Mouse (Mus musculus): ENCODE results near the gene Il17rd. TPM values are rescaled to one million over a fixed set of nuclear protein-coding genes. Genes with fewer than 3 reads are reported as not detected.

Il17rd gene
- total RNA-seq, 1 experiment = 28.2 TPM

GRCm38 (mm10) chr14:27122646-27123045 lies 83.9 kb downstream of the Il17rd start:
- in situ Hi-C loops (cut with MboI; ENCODE audit: low sequenced_read_pairs in 2 of 2, unreplicated experiment in 2 of 2) = no loop called here
- Histone ChIP-seq H3K27ac (ENCODE audit: insufficient read depth, low read depth, low read length, poor library complexity, severe bottlenecking) (no peak overlapping the region), H3K36me3 (ENCODE audit: control insufficient read depth, insufficient read depth, low read length, poor library complexity, severe bottlenecking) (no peaks in the 10 kb centered on the region), H3K4me1 (ENCODE audit: control insufficient read depth in 2 of 2, insufficient read depth in 2 of 2, low read length in 2 of 2, poor library complexity in 1 of 2) (peaks cover 0 to 9% of the 10 kb centered on the region in 2 experiments; a peak in 1 of 4 replicates), H3K4me3 (ENCODE audit: insufficient read depth in 1 of 2, low read depth in 1 of 2, low read length in 2 of 2, poor library complexity in 1 of 2, severe bottlenecking in 1 of 2) (no peak overlapping the region), H3K9ac (ENCODE audit: insufficient read depth, low read depth, low read length, poor library complexity, severe bottlenecking) (no peak overlapping the region), H3K9me3 (ENCODE audit: control insufficient read depth, insufficient read depth, low read depth, low read length) (no peaks in the 10 kb centered on the region)
- DNase-seq (ENCODE audit: low read depth, low spot score) = no peak
- no peak for TF ChIP-seq MAFK (IDR thresholded peaks at IDR 0.05; ENCODE audit: insufficient read depth, low read depth, low read length)
- no peak for TF ChIP-seq ZNF384 (IDR thresholded peaks at IDR 0.05; ENCODE audit: low read depth, low read length)
- TF ChIP-seq CHD2 (IDR thresholded peaks at IDR 0.05; ENCODE audit: low read depth, low read length) = no peak
- no peak for TF ChIP-seq HCFC1 (IDR thresholded peaks at IDR 0.05; ENCODE audit: borderline replicate concordance, insufficient read depth, low read length)
- no peak for TF ChIP-seq ZC3H11A (IDR thresholded peaks at IDR 0.05; ENCODE audit: borderline replicate concordance, low read depth, low read length)

GRCm38 (mm10) chr14:27123543-27123942 lies 84.8 kb downstream of the Il17rd start:
- Histone ChIP-seq H3K27ac (ENCODE audit: insufficient read depth, low read depth, low read length, poor library complexity, severe bottlenecking) (no peak overlapping the region), H3K4me1 (ENCODE audit: control insufficient read depth in 2 of 2, insufficient read depth in 2 of 2, low read length in 2 of 2, poor library complexity in 1 of 2) (peaks cover 0 to 9% of the 10 kb centered on the region in 2 experiments; a peak in 1 of 4 replicates)
- in situ Hi-C loops (cut with MboI; ENCODE audit: low sequenced_read_pairs in 2 of 2, unreplicated experiment in 2 of 2) = no loop called here

GRCm38 (mm10) chr14:27130031-27130430 lies 91.3 kb downstream of the Il17rd start:
- no peaks in the 10 kb centered on the region for H3K9me3 ChIP-seq (ENCODE audit: control insufficient read depth, insufficient read depth, low read depth, low read length)
- H3K27ac ChIP-seq (ENCODE audit: insufficient read depth, low read depth, low read length, poor library complexity, severe bottlenecking) = peak overlapping the region; percentile 38; the same call in 1 of the 2 replicates
- H3K36me3 ChIP-seq (ENCODE audit: control insufficient read depth, insufficient read depth, low read length, poor library complexity, severe bottlenecking) = no peaks in the 10 kb centered on the region
- no peak for DNase-seq (ENCODE audit: low read depth, low spot score)
- H3K4me1 ChIP-seq (ENCODE audit: control insufficient read depth in 2 of 2, insufficient read depth in 2 of 2, low read length in 2 of 2, poor library complexity in 1 of 2) = peaks cover 5 to 15% of the 10 kb centered on the region in 2 experiments; a peak in 2 of 4 replicates
- no peak overlapping the region for H3K9ac ChIP-seq (ENCODE audit: insufficient read depth, low read depth, low read length, poor library complexity, severe bottlenecking)
- H3K4me3 ChIP-seq (ENCODE audit: insufficient read depth in 1 of 2, low read depth in 1 of 2, low read length in 2 of 2, poor library complexity in 1 of 2, severe bottlenecking in 1 of 2) = no peak overlapping the region
- in situ Hi-C loops (cut with MboI; ENCODE audit: low sequenced_read_pairs in 2 of 2, unreplicated experiment in 2 of 2) = no loop called here
- no peak for TF ChIP-seq HCFC1 (IDR thresholded peaks at IDR 0.05; ENCODE audit: borderline replicate concordance, insufficient read depth, low read length)
- no peak for TF ChIP-seq ZC3H11A (IDR thresholded peaks at IDR 0.05; ENCODE audit: borderline replicate concordance, low read depth, low read length)
- no peak for TF ChIP-seq ZNF384 (IDR thresholded peaks at IDR 0.05; ENCODE audit: low read depth, low read length)
- no peak for TF ChIP-seq MAFK (IDR thresholded peaks at IDR 0.05; ENCODE audit: insufficient read depth, low read depth, low read length)
- TF ChIP-seq CHD2 (IDR thresholded peaks at IDR 0.05; ENCODE audit: low read depth, low read length) = no peak

More at GRCm38 (mm10) chr14:27123543-27123942, 84.8 kb downstream of the Il17rd start:
- TF ChIP-seq HCFC1 (IDR thresholded peaks at IDR 0.05; ENCODE audit: borderline replicate concordance, insufficient read depth, low read length) = no peak
- no peak for TF ChIP-seq ZC3H11A (IDR thresholded peaks at IDR 0.05; ENCODE audit: borderline replicate concordance, low read depth, low read length)
- TF ChIP-seq ZNF384 (IDR thresholded peaks at IDR 0.05; ENCODE audit: low read depth, low read length) = no peak
- TF ChIP-seq MAFK (IDR thresholded peaks at IDR 0.05; ENCODE audit: insufficient read depth, low read depth, low read length) = no peak
- no peak for TF ChIP-seq CHD2 (IDR thresholded peaks at IDR 0.05; ENCODE audit: low read depth, low read length)
- H3K9ac ChIP-seq (ENCODE audit: insufficient read depth, low read depth, low read length, poor library complexity, severe bottlenecking) = no peak overlapping the region
- H3K36me3 ChIP-seq (ENCODE audit: control insufficient read depth, insufficient read depth, low read length, poor library complexity, severe bottlenecking) = no peaks in the 10 kb centered on the region
- DNase-seq (ENCODE audit: low read depth, low spot score) = no peak
- H3K9me3 ChIP-seq (ENCODE audit: control insufficient read depth, insufficient read depth, low read depth, low read length) = no peaks in the 10 kb centered on the region
- H3K4me3 ChIP-seq (ENCODE audit: insufficient read depth in 1 of 2, low read depth in 1 of 2, low read length in 2 of 2, poor library complexity in 1 of 2, severe bottlenecking in 1 of 2) = no peak overlapping the region

- TF ChIP-seq ZNF384 (IDR thresholded peaks at IDR 0.05; ENCODE audit: low read depth, low read length) (no peak), CHD2 (IDR thresholded peaks at IDR 0.05; ENCODE audit: low read depth, low read length) (no peak), HCFC1 (IDR thresholded peaks at IDR 0.05; ENCODE audit: borderline replicate concordance, insufficient read depth, low read length) (no peak), MAFK (IDR thresholded peaks at IDR 0.05; ENCODE audit: insufficient read depth, low read depth, low read length) (peak; percentile 34; the same call in 1 of the 2 replicates), ZC3H11A (IDR thresholded peaks at IDR 0.05; ENCODE audit: borderline replicate concordance, low read depth, low read length) (no peak)
- H3K4me1 ChIP-seq (ENCODE audit: control insufficient read depth in 2 of 2, insufficient read depth in 2 of 2, low read length in 2 of 2, poor library complexity in 1 of 2) = peaks cover 5 to 13% of the 10 kb centered on the region in 2 experiments; a peak in 2 of 4 replicates
- no peak overlapping the region for H3K9ac ChIP-seq (ENCODE audit: insufficient read depth, low read depth, low read length, poor library complexity, severe bottlenecking)
- DNase-seq (ENCODE audit: low read depth, low spot score) = peak; percentile 65
- H3K36me3 ChIP-seq (ENCODE audit: control insufficient read depth, insufficient read depth, low read length, poor library complexity, severe bottlenecking) = no peaks in the 10 kb centered on the region
- peak overlapping the region in 1 of 2 experiments; percentile 22; a peak in 1 of 4 replicates for H3K4me3 ChIP-seq (ENCODE audit: insufficient read depth in 1 of 2, low read depth in 1 of 2, low read length in 2 of 2, poor library complexity in 1 of 2, severe bottlenecking in 1 of 2)
- no peak overlapping the region; the same call in 1 of the 2 replicates for H3K27ac ChIP-seq (ENCODE audit: insufficient read depth, low read depth, low read length, poor library complexity, severe bottlenecking)
- in situ Hi-C loops (cut with MboI; ENCODE audit: low sequenced_read_pairs in 2 of 2, unreplicated experiment in 2 of 2) = no loop called here
- no peaks in the 10 kb centered on the region for H3K9me3 ChIP-seq (ENCODE audit: control insufficient read depth, insufficient read depth, low read depth, low read length)
These were observed 91.9 kb downstream of the Il17rd start for GRCm38 (mm10) chr14:27130676-27131075.
